Comparison of ENCODE assay signal across 16 mouse cellular contexts in the genomic region with DNA sequence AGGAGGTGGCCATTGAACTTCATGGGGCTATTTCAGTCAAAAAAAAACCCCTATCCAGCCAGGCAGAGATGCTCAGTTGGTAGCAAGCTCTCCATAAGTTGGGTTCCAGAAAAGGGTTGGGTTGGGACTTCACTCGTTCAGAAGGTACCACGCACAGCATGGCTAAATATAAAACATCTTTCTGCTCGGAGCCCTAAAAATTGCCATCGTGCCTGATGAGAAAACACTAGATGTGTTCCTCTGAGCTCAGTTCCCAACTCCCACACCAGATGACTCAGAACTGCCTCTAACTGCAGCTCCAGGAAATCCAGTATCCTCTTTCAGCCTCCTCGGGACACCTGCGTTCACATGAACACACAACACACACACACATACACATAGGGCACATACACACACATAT.
DNase-seq lines count a peak whose midpoint lies in the region; ATAC-seq lines count a peak whose summit lies in the region.
"Had no signal": no experiment of that assay in that cellular context is flagged by ENCODE, and none has a peak within 500 bp of the region (broad histone marks: within the 10 kb centered on the region; RNA-seq: fewer than 3 reads in every experiment).

No protein-coding gene starts in this region.

- ATAC-seq in frontal cortex, adult (ENCODE audit: low TSS enrichment): peak; percentile 93
- ATAC-seq: hindbrain, embryonic 16.5 days; intestine, postnatal 0 days had no signal

- DNase-seq in frontal cortex, postnatal 14 days (ENCODE audit: low spot score in 2 of 2): peak; percentile 47 to 60
- DNase-seq in left cerebral cortex, adult 9 months (ENCODE audit: low spot score in 2 of 2): peak; percentile 85 to 86
- DNase-seq in right cerebral cortex, postnatal 25 days: peak; percentile 76
- no peak for DNase-seq in thymus, postnatal 25 days
- DNase-seq in lung, postnatal 25 days (ENCODE audit: low spot score): no peak
- DNase-seq in thymus, postnatal 10 days (ENCODE audit: low spot score in 2 of 2): no peak
- DNase-seq: adrenal gland, postnatal 36 days; cerebellum, adult 9-11 months; heart, adult 11 months; heart, postnatal 4 days; lung, adult 18-20 months; midbrain, embryonic 14.5 days; retina, postnatal 1 day had no signal

Comparison
In these comparisons a context has a peak if more than half of its experiments do, and no peak if none do; other contexts are left out.
1. DNase-seq: peak in frontal cortex, postnatal 14 days (2 of 2), left cerebral cortex, adult 9 months (2 of 2) and right cerebral cortex, postnatal 25 days (single experiment); none in thymus, postnatal 25 days (single experiment), lung, postnatal 25 days (single experiment) and thymus, postnatal 10 days (0 of 2).